Mouse (Mus musculus) hindbrain, embryonic 12.5 days (tissue): ENCODE results near the gene Slc38a7. TPM values are rescaled to one million over a fixed set of nuclear protein-coding genes. Genes with fewer than 3 reads are reported as not detected.
"Not testable (repeated sequence)": the region's sequence is repeated elsewhere in the genome, so short reads cannot be mapped to it uniquely, and the experiment has no call there.

ENCODE experiments used
- ATAC-seq: fragments of 200-750 bp; cut with Nextera tagmentation; 2 replicates; pipeline ENCODE4 v1.8.0; 2017; ENCODE audit warnings: moderate TSS enrichment; ENCODE audit not compliant: low FRiP score
- H3K27ac ChIP-seq: fragments of 300-500 bp; sonication (generic); 2 replicates; pipeline ENCODE4 v1.5.1; 2016; ENCODE audit warnings: mild to moderate bottlenecking
- H3K27me3 ChIP-seq: fragments of 300-500 bp; sonication (generic); 2 replicates; pipeline ENCODE4 v1.6.1; 2016; ENCODE audit warnings: mild to moderate bottlenecking
- H3K36me3 ChIP-seq: fragments of 300-500 bp; sonication (generic); 2 replicates; pipeline ENCODE4 v1.6.1; 2016; ENCODE audit warnings: mild to moderate bottlenecking
- H3K4me1 ChIP-seq: fragments of 300-500 bp; sonication (generic); 2 replicates; pipeline ENCODE4 v1.6.1; 2016
- H3K4me2 ChIP-seq: fragments of 300-500 bp; sonication (generic); replicated peaks from 2 replicates; pipeline ENCODE4 v1.6.1; 2016; ENCODE audit warnings: mild to moderate bottlenecking
- H3K4me3 ChIP-seq: fragments of 300-500 bp; sonication (generic); 2 replicates; pipeline ENCODE4 v1.5.1; 2016; ENCODE audit warnings: mild to moderate bottlenecking
- H3K9ac ChIP-seq: fragments of 300-500 bp; sonication (generic); 2 replicates; pipeline ENCODE4 v1.6.1; 2016; ENCODE audit warnings: mild to moderate bottlenecking, moderate library complexity
- H3K9me3 ChIP-seq: fragments of 300-500 bp; sonication (generic); replicated peaks from 2 replicates; pipeline ENCODE4 v1.6.1; 2016; ENCODE audit warnings: mild to moderate bottlenecking
- WGBS: fragments of 180-500 bp; shearing (Covaris S2); methylation state at CpG from one replicate; pipeline ENCODE4 v1.1.7; 2016; 5-methylcytosine and 5-hydroxymethylcytosine counted together
- polyA plus RNA-seq: library from polyadenylated mRNA; unstranded; fragments of >200 nt; fragmentation: Nextera tagmentation; extraction: Ambion mirVana; gene quantifications from 2 replicates; pipeline ENCODE4 v1.2.1, GENCODE M21; 2016

Gene Slc38a7
- polyA plus RNA-seq, 1 experiment from 2014 or later, result 20.0 TPM

DNA sequence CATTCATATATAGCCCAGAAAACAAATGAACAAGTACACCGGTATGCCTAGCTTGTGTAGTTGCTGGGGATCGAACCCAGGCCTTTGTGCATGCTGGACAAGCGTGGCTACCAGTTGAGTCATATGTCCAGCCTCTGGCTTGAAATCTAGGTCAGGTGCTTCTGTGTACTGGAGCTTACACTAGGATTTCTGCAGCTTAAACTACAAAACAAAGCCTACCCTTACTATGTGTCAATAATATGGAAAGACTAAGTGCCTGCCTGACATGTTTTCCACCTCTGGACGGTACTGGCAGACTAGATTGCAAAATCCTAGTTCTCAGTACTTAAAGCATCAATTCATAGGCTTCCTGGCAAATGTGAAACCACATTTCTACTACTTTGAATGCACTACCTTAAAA lies 26.5 kb upstream of the Slc38a7 start:
- no peak for ATAC-seq
- peaks cover 25% of the 10 kb centered on the region for H3K36me3 ChIP-seq
- 95% methylated on average over 4 of the region's 4 CpGs for WGBS
- peaks cover 13% of the 10 kb centered on the region for H3K4me1 ChIP-seq
- no peak overlapping the region for H3K9ac ChIP-seq
- no peak overlapping the region for H3K4me2 ChIP-seq
- no peak overlapping the region for H3K27ac ChIP-seq
- H3K27me3 ChIP-seq, result no peaks in the 10 kb centered on the region
- no peak overlapping the region for H3K4me3 ChIP-seq
- no peaks in the 10 kb centered on the region for H3K9me3 ChIP-seq

DNA sequence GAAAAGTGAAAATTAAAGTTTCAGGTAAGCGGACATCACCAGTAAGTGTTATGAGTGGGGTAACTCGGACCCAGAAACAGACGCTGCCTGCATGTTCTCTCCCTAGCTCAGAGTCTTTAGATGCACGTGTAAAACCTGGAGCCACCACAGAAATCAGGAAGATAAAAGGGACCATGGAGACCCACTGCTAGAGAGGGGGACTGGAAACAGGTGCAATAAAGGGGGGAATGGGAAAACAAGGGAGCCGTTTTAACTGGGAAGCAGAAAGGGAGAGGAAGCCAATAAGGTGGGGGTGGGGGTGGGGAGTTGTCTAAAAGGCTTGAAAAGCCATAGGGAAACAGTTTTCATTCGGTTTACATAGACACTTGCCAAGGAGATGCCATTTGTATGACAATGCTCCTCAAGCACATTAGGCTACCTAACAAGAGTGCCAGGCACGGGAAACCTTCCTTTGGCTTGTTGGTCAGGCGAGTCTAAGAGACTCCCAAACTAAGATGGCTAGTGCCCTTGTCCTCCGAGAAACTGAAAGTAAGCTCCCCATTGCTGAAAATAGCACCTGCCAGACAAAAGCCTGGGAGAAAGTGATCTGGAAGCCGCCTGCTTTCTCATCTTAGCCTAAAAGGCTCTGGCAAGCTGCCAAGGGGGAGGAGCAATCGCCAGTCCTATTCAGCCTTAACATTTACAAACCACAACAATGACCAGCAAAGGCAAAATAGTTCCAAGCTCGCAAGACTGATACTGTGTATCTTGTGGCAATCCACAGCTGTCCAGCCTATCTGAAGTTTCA lies 25.0 kb upstream of the Slc38a7 start:
- 56% methylated on average over 12 of the region's 12 CpGs for WGBS
- Histone ChIP-seq H3K27me3 (no peaks in the 10 kb centered on the region), H3K36me3 (peaks cover 39% of the 10 kb centered on the region), H3K4me1 (peaks cover 13% of the 10 kb centered on the region), H3K4me3 (peak overlapping the region; percentile 15), H3K4me2 (peak overlapping the region; percentile 44), H3K9ac (0 out of 2 replicates have a peak overlapping the region, but pooled peaks have one; percentile 23), H3K27ac (peak overlapping the region; percentile 77), H3K9me3 (no peaks in the 10 kb centered on the region)
- peak; percentile 83 for ATAC-seq

DNA sequence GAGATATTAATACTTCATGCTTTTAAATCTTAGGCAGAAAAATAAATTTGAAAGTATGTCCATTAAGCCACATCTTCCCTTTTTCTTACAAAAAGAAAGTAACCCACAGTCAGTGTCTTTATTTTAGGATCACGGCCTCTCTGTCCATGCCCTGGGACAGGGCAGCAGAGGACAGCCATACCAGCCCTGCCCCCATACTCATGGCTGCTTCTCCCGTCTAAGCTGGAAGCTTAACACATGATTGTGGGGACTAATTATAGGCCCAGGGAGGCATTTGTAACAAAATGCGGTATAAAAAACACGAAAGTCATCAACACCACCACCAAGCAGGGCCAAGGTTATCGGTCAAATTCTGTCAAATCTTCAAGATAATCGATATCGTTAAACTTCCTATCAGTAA lies 21.9 kb upstream of the Slc38a7 start:
- Histone ChIP-seq H3K4me3 (no peak overlapping the region), H3K4me2 (no peak overlapping the region), H3K4me1 (peaks cover 13% of the 10 kb centered on the region), H3K36me3 (peaks cover 67% of the 10 kb centered on the region), H3K9me3 (no peaks in the 10 kb centered on the region), H3K27me3 (no peaks in the 10 kb centered on the region), H3K27ac (no peak overlapping the region), H3K9ac (no peak overlapping the region)
- 95% methylated on average over 7 of the region's 7 CpGs for WGBS
- no peak for ATAC-seq

DNA sequence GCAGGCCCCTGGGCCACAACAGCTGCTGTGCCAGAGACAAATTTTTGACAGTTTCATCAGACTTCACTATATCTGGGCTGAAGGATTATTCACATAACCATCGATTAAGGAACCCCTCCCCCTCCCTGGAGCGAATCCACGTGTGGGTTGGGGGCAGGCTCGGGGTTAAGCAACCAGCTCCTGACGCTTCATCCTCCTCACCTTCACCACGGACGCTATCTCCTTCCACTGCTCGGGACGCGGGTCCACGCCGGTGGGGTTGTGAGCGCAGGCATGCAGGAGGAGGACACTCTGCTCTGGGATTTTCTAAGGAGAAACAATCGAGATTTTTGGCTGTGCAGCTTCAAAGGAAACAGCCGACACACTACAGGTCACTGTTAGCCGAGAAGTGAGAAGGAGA lies 18.4 kb upstream of the Slc38a7 start:
- Histone ChIP-seq H3K36me3 (peaks cover 94% of the 10 kb centered on the region), H3K4me3 (no peak overlapping the region), H3K4me1 (no peaks in the 10 kb centered on the region), H3K9ac (no peak overlapping the region), H3K27ac (no peak overlapping the region), H3K4me2 (no peak overlapping the region), H3K27me3 (no peaks in the 10 kb centered on the region), H3K9me3 (no peaks in the 10 kb centered on the region)
- 93% methylated on average over 16 of the region's 16 CpGs for WGBS
- ATAC-seq, result no peak

DNA sequence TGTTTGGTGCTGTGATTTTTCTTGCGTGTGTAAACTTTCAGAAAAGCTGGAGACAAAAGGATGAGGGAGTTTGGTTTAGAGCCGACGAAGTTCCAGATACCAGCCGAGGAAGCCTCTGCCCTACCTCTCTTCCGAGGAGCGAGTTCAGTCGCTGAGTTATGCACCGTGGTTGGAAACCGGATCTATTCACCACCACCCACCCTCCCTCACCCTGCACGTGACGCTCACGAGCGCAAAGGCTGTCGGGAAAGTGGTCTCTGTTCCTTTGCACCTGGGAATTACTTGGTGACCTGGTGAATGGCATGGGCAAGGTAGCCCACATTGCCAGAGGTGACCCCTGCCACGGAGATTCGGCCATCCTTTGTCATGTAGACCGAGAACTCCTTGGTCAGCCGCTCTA lies 11.5 kb upstream of the Slc38a7 start:
- not testable (repeated sequence) for H3K4me1 ChIP-seq, H3K9ac ChIP-seq, H3K9me3 ChIP-seq, H3K27me3 ChIP-seq, ATAC-seq, H3K4me2 ChIP-seq, H3K4me3 ChIP-seq, H3K27ac ChIP-seq
- WGBS, result 98% methylated on average over 18 of the region's 18 CpGs
- H3K36me3 ChIP-seq, result peaks cover 52% of the 10 kb centered on the region

DNA sequence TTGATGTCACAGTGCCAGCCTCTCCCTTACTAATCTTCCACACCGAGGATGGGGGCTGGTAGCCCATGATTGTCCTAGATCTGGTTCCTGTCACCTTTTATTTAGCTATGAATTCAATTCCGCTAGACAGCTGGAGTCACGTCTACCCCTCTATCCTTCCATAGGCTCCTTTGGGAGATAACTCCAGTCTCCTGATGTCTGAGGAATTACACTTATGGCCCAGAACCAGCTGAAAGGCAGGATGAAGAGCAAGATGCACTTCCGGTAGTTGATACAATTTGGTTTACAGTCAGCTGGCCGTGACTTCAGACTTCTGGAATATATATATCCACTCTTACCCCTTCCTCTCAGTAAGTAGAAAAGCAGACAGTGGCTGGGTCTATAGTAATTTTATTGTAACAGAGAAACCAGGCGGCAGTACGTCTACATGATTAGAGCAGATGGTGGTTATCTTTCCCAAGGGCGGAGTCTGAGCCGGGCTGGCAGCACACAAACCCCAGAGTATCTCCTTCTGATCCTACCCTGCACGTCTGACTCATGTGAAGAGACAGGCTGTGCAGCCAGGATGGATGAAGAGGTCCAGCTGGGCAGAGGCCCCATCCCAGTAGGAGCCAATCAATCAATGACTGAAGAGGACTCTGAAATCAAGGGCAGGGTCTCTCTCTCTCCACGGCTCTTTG lies 10.6 kb upstream of the Slc38a7 start:
- not testable (repeated sequence) for H3K9ac ChIP-seq, H3K27me3 ChIP-seq, ATAC-seq, H3K4me1 ChIP-seq, H3K27ac ChIP-seq, H3K9me3 ChIP-seq, H3K4me2 ChIP-seq, H3K4me3 ChIP-seq
- 68% methylated on average over 11 of the region's 11 CpGs for WGBS
- H3K36me3 ChIP-seq, result peaks cover 43% of the 10 kb centered on the region

DNA sequence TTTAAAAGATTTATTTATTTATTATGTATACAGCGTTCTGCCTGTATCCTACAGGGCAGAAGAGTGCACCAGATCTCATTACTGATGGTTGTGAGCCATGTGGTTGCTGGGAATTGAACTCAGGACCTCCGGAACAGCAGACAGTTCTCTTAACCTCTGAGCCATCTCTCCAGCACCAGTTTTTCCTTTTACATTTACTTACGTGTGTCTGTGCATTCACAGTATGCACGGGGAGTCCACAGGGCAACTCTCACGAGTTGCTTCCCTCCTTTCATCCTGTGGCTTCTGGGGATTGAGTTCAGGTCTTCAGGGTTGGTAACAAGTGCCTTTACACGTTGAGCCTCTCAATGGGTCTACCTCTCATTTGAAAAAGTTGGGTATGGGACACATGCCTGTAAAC lies 835 bp upstream of the Slc38a7 start:
- peaks cover 3% of the 10 kb centered on the region; the same call in 1 of the 2 replicates for H3K36me3 ChIP-seq

DNA sequence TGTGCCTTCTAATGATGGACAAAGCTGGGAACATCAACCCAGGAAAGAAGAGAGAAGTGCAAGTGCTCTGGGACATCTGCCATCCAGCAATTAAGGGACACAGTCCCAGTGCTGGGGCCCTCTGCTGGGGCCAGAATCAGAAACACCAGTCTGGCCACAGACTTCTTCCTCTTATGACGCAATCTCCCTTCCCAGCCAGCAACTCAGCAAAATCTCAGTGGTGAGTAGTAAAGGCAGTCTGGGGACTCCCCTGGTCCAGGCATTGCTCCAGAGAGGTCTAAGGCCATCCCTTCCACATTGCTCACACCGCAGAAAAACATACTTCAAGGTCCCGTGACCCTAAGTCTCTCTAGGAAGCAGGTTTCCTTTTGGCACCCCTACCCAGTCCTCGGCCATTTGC lies 1.0 kb downstream of the Slc38a7 start:
- Histone ChIP-seq H3K36me3 (peaks cover 8% of the 10 kb centered on the region; the same call in 1 of the 2 replicates), H3K27me3 (no peaks in the 10 kb centered on the region), H3K9me3 (no peaks in the 10 kb centered on the region), H3K4me2 (peak overlapping the region; percentile 75), H3K4me1 (peaks cover 10% of the 10 kb centered on the region), H3K27ac (no peak overlapping the region), H3K4me3 (peak overlapping the region; percentile 72), H3K9ac (peak overlapping the region; percentile 73)
- WGBS, result 79% methylated on average over 4 of the region's 4 CpGs
- no peak for ATAC-seq

More for the DNA sequence above, 835 bp upstream of the Slc38a7 start:
- WGBS, result 81% methylated on average over 6 of the region's 6 CpGs
- Histone ChIP-seq H3K9ac (no peak overlapping the region), H3K27ac (no peak overlapping the region), H3K4me2 (no peak overlapping the region), H3K4me1 (peaks cover 10% of the 10 kb centered on the region), H3K27me3 (no peaks in the 10 kb centered on the region), H3K4me3 (no peak overlapping the region), H3K9me3 (no peaks in the 10 kb centered on the region)
- no peak for ATAC-seq

DNA sequence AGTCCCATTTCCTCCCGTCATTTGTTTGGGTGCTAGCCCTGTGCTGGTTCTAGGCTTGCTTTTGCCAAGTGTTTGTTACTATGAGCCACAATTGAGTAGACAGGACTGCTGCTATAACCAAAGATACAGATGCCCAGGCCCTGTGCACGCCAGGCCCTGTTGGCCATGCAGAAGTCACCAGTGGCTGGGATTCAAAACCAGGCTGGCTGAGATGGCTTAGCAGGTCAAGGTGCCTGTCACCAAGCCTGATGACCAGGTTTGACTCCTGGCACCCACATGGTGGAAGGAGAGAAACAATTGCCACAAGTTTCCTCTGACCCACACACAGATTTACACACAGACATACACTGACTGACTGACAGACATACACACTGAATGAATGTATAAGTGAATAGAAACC lies 3.0 kb downstream of the Slc38a7 start:
- H3K36me3 ChIP-seq, result peaks cover 16% of the 10 kb centered on the region
- H3K9me3 ChIP-seq, result no peaks in the 10 kb centered on the region
- H3K4me2 ChIP-seq, result no peak overlapping the region
- H3K27me3 ChIP-seq, result no peaks in the 10 kb centered on the region
- 88% methylated on average over 2 of the region's 2 CpGs for WGBS
- no peak for ATAC-seq
- no peak overlapping the region for H3K9ac ChIP-seq
- no peak overlapping the region for H3K4me3 ChIP-seq
- peaks cover 10% of the 10 kb centered on the region for H3K4me1 ChIP-seq
- no peak overlapping the region for H3K27ac ChIP-seq

DNA sequence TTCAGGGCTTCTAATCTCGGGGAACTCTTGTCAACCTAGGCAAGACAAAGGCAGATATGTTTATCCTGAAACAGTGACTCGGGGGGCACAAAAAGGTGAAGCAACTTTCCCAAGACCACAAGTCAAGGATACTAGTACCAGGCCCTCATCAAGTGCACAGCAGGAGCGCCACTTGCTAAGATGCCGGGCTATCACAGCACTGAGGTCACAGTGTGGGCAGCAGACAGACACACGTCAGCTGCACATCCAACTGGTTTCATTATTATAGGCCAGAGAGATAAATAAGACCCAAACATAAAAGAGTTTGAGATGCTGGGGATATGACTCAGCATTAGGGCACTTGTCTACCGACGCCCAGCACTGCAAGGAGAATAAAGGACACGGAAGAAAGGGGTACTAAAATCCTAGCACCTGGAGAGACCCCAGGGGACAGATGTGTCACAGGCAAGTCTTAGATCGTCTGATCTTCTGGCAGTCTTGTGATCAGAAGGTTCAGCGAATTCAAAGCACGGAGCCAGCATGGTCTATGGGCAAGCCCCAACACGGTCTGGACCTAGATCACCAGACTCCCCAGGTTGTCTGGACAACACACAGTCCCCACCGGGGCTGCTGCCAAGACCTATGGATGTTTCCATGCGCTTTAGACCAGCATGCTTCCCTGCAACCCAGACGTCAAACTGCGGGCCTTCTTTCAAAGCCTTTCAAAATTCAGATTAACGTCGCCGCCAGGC lies 4.4 kb downstream of the Slc38a7 start:
- Histone ChIP-seq H3K27me3 (no peaks in the 10 kb centered on the region), H3K4me1 (peaks cover 10% of the 10 kb centered on the region), H3K9me3 (no peaks in the 10 kb centered on the region), H3K4me3 (no peak overlapping the region), H3K36me3 (peaks cover 30% of the 10 kb centered on the region), H3K4me2 (no peak overlapping the region), H3K27ac (no peak overlapping the region), H3K9ac (no peak overlapping the region)
- no peak for ATAC-seq
- 92% methylated on average over 19 of the region's 19 CpGs for WGBS

DNA sequence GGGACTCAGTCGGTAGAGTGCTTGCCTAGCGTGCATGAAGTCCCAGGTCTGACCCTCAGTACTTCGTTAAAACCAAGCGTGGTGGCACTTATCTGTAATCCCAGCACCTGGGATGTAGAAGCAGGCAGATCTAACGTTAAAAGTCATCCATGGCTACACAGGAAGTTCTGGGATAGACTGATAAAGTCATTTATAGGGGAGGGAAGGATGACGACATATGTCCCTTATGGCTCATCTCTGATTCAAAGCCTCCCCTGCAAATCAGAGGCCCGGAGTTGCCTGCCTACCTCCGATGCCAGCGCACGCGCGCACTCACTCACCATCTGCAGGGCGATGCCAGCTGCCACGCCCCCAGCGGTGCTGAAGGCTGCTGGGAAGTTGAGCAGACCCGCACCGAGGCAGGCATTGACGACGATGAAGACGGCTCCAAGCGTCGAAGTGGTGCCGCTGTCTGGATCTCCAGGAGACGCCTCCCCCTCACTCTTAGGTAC lies 5.2 kb downstream of the Slc38a7 start:
- Histone ChIP-seq H3K9ac (no peak overlapping the region), H3K27me3 (no peaks in the 10 kb centered on the region), H3K4me2 (no peak overlapping the region), H3K9me3 (no peaks in the 10 kb centered on the region), H3K4me1 (peaks cover 10% of the 10 kb centered on the region), H3K36me3 (peaks cover 38% of the 10 kb centered on the region), H3K4me3 (no peak overlapping the region), H3K27ac (no peak overlapping the region)
- no peak for ATAC-seq
- WGBS, result 82% methylated on average over 24 of the region's 24 CpGs

DNA sequence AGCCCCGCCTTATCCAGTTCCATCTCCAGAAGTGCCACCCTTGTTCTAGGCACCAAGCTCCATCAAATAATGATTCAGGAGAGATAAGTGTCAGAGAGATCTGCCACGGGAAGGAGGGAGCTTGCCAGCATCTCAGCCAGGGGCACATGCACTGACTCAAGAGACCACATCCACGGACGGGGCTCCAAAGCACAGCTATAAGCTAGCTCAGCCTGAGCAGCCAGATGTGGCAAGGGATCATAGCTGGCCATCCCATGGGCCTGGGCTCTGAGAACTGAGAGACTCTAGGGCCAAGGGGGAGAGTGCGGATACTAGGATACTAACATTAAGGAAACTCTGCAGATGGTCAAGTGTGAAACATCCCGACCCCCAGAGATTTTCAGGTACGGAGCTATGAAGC lies 8.3 kb downstream of the Slc38a7 start:
- H3K9me3 ChIP-seq, result no peaks in the 10 kb centered on the region
- WGBS, result 90% methylated on average over 7 of the region's 7 CpGs
- no peak overlapping the region for H3K9ac ChIP-seq
- no peaks in the 10 kb centered on the region for H3K27me3 ChIP-seq
- peaks cover 59% of the 10 kb centered on the region for H3K36me3 ChIP-seq
- ATAC-seq, result no peak
- no peak overlapping the region for H3K4me3 ChIP-seq
- no peak overlapping the region for H3K4me2 ChIP-seq
- H3K4me1 ChIP-seq, result no peaks in the 10 kb centered on the region
- H3K27ac ChIP-seq, result no peak overlapping the region
